Mouse (Mus musculus) C2C12 (cell line): ENCODE data around the gene Slc44a4.

Experiments
- CTCF ChIP-seq: IDR thresholded peaks from one replicate; pipeline ENCODE4 v1.5.1; 2011; ENCODE audit not compliant: control insufficient read depth, insufficient read depth, insufficient read length
- FOSL1 ChIP-seq: IDR thresholded peaks from one replicate; pipeline ENCODE4 v1.8.0; 2011; ENCODE audit warnings: mild to moderate bottlenecking, low read length; ENCODE audit not compliant: poor library complexity, insufficient read depth, severe bottlenecking
- MAX ChIP-seq: IDR thresholded peaks from one replicate; pipeline ENCODE4 v1.6.1; 2011; ENCODE audit warnings: mild to moderate bottlenecking, control low read depth
- MYOD1 ChIP-seq: IDR thresholded peaks from one replicate; pipeline ENCODE4 v1.6.1; 2011; ENCODE audit warnings: low read depth; ENCODE audit not compliant: control insufficient read depth, insufficient read length
- MYOG ChIP-seq: IDR thresholded peaks from one replicate; pipeline ENCODE4 v1.6.1; 2011; ENCODE audit not compliant: control insufficient read depth, insufficient read length; ENCODE audit errors: extremely low read depth

GRCm38 (mm10) chr17:34978239-34978638 is 64.0 kb downstream of the Slc44a4 start:
- TF ChIP-seq CTCF: no peak
- TF ChIP-seq MYOD1: no peak
- no peak for TF ChIP-seq MAX
- no peak for TF ChIP-seq MYOG
- no peak for TF ChIP-seq FOSL1
